Mouse (Mus musculus) A20 (cell line): ENCODE measurements around the gene Olfr1262.

Experiments used
- DNase-seq: peaks from one replicate; pipeline ENCODE4 v3.0.0-alpha.2; 2011; ENCODE audit warnings: low read depth, low spot score

The Olfr1262 gene

DNA sequence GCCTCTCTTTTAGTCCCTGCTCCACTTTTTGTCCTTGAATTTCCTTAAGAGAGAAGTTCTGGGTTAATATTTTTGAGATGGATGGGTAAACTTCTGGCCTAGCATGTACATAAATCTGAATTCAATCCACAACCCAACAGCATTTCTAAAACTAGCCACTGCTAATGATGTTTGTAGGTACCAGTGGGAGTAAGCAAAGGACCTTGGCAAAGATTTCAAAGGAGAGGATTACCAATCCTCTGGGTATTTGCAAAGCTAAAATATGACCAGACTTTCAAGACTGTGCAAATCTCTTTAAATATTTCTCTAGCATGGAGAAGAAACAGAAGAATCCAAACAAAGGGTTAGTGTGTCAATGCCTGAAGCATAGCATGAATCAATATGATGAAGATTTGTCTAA, at the start of gene Olfr1262:
TSS of gene Olfr1262 (plus strand) at position 301 of the 400 bp plus-strand sequence.
- DNase-seq = no peak

DNA sequence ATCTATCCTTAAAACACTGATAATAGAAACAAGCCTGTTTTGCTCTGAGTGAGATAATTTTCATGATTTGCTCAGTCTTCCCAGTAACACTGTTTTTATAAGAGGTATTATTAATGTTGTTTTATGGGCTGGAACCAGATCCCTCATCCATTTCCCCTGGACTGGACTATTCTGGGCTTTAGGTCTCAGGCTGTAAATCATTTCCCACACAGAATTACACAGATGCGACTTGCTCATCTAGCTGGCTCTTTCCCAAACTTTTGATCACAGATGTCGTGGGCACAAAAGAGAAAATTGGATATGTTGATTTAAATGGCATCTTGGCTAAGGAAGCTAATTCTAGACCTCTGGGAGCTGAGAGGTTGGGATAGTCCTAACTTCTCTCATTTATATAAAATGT, 25.8 kb upstream of the Olfr1262 start, which contains the start of gene Olfr1260:
TSS of gene Olfr1260 (plus strand) at position 157 of the 400 bp plus-strand sequence.
- DNase-seq = no peak

DNA sequence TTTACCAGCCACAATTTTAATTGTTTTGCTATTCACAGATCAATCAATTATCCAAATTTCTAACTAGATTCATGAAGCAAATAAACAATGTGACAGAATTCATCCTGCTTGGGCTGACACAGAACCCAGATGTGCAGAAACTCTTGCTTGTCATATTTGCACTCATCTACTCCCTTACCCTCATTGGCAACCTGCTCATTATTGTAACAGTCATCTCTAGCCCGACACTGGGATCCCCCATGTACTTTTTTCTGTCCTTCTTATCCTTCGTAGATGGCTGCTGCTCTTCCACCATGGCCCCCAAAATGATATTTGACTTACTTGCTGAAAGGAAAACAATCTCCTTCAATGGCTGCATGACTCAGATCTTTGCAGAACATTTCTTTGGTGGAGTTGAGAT, 22.2 kb upstream of the Olfr1262 start:
- DNase-seq = no peak

DNA sequence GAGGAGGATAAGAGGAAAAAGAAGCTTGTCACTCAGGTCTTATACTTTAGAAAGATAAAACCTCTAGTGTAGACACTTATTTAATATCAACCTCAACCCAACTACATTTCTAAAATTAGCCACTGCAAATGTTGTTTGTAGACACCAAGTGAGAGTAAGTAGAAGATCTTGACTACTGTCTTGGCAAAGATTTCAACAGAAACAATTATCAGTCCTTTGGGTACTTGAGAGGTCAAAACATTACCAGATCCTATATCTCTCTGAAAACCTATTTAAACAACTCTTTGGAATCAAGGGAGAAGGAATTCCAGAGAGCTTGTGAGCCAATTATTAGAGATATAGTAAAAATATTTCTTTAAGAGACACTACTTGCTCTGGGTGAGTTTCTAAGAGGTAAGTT, 9.0 kb upstream of the Olfr1262 start, which contains the start of gene Olfr1261:
TSS of gene Olfr1261 (plus strand) at position 301 of the 400 bp plus-strand sequence.
- DNase-seq = no peak

DNA sequence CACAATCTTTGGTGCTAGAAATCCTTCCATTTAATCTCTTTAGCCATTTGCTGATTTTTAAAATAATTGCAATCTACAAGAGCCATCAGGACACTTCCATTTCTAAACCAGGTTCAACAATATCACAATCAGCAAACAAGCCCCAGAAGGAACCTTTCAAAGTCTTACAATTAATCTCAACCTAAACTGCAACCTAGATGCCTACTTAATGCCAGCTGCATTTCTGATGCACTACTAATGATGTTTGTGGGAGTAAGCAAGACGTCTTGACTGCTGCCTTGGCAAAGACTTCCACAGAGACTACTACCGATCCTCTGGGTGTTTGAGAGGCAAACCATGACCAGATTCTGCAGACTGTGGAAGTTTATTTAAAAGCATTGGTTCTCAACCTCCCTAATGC, 11.9 kb downstream of the Olfr1262 start, which contains the start of gene Olfr1263:
TSS of gene Olfr1263 (plus strand) at position 301 of the 400 bp plus-strand sequence.
- no peak for DNase-seq

DNA sequence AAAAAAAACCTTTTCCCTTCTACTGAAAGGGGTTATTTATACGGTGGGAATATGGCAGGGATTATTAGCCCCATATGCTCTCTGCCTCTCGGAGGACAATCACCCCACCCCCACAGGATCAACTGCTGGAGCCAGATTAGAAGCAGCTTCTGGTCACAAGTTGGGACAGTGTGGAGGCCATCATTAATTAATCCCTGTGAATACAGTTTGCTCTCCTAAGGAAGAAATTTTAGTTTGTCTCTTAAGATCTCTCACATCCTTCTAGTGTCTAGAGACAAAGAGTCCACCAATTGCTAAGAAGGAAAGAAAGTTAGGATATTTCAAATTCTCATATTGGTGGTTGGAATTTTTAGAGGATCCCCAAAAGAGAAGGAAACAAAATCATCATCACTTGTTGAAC, 25.5 kb downstream of the Olfr1262 start, which contains the start of gene Olfr1264:
TSS of gene Olfr1264 (minus strand) at position 101 of the 400 bp plus-strand sequence.
- no peak for DNase-seq

DNA sequence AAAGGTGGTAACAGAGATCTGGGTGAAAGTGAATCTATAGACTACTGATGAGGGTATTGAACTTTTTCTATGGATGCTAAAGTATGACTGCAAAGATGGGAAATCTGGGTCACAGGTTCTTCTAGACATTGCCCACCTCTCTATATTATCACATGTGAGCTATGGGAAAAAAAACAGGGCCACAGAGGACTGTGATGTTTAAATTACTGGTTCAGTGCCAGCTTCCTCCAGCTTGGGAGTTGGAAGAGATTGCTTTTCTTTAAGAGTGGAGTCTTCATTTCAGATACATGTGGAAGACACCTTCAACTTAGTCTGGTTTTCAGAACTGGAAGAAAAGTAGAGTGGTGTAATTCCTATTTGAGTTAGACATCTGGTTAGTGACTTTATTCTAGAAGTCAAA, 35.1 kb downstream of the Olfr1262 start, which contains the start of gene Olfr1265:
TSS of gene Olfr1265 (plus strand) at position 301 of the 400 bp plus-strand sequence.
- DNase-seq = no peak
